Mouse (Mus musculus) c-Kit-positive CD71-positive TER-119-positive erythroid progenitor cells, embryonic 14.5 days (primary cell): Measurements from ENCODE around the gene Slc13a2.

Experiments used
- DNase-seq: peaks from one replicate; pipeline ENCODE4 v3.0.0-alpha.2; 2013; ENCODE audit warnings: low spot score

Slc13a2 gene

DNA sequence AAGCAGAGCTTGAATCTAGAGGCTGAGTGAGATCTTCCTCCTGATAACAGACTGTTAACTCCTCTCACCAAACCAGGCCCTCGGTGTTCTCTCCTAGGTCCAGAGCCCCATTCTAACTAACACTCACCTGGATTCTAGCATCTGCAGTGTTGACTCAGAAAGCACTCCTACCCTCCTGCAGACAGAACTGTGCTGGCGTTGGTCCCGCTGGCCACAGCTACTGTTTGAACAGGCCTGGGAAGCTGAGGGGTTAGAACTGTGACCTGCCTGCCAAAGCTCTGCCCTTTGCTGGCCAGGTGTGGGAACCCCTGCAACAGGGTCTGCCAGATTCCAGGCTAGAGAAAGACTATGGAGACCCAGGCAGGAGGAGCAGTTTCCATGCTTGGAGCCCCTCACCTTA is 29.3 kb downstream of the Slc13a2 start:
- no peak for DNase-seq

DNA sequence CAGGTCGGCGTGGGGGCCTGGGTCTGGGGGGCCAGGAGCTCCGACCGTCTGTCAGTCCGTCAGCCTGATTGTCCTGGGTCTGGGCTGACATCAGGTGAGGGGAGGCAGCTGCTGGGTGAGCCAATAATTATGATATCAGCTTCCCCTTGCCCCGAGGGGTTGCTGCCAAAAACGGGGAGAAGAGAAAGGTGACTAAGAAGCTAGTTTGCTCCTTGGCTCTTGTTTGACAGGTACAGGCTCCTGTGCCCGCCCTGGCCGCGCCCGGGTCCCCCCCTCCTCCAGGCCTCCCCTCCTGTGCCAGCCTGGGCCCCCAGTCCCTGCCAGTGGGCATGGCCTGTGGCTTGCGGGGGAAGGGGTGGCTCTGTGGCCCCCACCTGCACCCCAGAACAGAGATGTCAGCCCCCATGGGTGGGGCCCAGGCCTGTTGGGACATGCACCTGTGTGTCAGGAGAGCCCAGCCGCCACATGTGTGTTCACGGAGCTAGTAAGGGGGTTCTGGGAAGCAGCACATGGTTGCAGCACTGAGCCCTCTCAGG is 35.4 kb downstream of the Slc13a2 start, which contains the start of gene Foxn1:
Gene Foxn1, minus strand, starts transcription at position 51 of the 536 bp plus-strand sequence.
- DNase-seq = no peak

DNA sequence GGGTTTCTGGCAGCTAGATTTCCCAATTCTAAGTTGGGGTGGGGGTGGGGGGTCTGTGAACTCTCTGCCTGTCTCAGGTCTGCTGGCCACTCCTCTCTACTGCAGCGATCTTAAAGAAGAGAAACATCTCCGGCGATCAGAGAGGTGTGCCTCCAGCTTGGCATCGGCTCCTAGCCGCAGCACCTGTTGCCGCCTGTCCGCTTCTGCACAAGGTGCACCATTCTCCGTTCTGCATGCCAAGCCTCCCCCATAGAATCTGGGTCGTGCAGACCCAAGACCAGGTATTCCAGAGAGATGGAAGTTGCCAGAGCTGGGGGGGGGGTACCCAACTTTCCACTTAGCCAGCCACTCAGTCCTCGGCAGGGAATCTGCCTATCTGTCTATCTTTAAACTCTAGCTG is 36.2 kb downstream of the Slc13a2 start:
- no peak for DNase-seq

DNA sequence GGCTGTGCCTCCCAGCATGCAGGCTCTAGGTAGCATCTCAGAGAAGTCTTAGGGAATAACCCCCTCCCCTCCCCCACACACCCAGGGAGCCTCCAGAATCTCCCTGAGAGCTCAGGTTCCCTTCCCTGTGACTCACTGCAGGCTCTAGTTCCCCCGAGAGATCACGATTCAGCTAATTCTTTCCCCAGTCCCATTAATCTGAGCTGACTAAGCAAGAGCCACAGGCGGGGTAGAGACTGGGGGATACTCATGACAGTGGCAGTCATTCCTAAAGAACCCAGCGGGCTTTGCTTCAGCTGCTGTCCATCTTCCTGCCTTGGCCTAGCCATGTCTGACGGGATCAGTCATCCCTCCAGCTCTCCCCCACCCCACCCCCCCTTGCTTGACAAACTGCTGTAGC is 39.3 kb downstream of the Slc13a2 start:
- no peak for DNase-seq

DNA sequence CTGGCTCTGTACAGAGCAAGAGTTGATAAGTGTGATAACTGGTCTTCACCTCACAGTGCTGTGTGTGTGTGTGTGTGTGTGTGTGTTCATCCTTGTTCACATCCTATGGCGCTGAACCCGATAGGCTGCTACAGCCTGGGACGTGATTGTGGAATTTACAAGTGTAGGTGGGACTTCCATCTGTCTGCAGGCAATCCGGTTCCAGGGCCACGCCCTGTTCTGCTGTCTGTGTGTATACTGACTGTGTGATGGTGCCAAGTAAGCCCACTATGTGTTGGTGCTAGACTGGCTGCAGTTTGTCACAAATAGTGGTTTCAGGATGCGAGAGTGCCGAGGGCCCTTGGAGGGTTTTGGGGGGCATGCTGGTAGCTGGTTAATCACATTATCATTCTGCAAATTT is 39.7 kb downstream of the Slc13a2 start:
- DNase-seq = no peak

DNA sequence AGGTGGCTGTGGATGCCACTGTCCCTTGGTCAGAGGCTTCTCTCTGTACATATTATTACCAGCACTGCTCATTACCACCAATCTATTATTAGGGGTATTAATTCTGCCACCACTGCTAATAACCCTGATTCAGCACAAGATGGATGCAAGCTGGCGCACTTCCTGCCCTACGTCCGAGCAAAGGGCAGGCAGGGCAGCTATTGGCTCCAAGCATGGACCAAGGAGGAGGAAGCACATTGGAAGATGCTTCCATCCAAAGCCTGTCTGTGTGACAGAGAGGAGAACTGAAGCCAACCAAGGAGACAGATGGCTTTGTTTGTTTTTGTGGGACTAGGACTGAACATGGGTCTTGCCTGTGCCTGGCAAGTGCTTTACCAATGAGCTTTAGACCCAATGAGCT is 41.0 kb downstream of the Slc13a2 start:
- no peak for DNase-seq

DNA sequence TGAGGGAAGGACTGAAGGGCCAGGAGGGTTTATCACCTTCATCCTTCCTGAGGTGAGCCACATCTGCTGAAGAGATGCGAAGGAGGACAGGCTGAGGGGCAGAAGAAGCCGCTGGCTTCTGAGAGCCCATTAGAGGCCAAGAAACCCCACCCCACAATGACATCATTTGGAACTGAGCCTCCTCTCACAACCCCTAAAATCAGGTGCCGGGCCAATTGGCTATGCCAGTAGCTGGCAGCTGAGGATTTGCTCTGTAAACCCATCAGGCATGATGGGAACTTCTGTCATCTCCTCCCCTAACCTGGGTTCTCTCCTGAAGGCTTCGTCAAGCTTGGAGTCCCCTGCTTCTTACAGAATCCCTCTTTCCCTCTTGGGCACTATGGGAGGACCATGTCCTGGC is 41.7 kb downstream of the Slc13a2 start:
- DNase-seq = no peak

DNA sequence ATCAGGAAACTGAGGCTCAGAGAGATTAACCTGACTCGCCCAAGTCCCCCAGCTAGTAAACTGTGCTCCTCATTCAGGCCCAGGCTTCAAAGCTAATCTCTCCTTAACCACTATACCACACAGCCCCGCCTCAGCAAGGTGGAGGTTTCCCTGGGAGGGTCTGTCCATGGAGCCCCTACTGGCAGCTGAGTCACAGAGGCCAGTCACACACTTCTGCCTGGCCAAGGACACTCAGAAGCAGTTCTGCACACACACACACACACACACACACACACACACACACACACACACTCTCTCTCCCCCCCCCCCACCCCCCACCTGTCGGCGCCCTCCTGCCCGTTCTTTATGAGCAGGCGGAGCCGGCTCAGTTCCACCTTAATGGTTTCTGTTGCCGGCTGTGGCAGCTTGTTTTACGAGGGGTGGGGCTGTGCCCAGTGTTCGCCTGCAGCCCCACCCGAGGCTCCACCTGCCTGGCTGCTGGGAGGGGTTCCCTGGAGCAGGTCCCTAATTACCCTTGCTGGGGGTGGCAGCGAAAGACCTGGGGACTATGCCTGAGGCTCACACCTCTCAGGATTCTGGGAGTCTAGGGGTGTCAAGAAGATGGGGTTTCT is 44.4 kb downstream of the Slc13a2 start:
- no peak for DNase-seq

DNA sequence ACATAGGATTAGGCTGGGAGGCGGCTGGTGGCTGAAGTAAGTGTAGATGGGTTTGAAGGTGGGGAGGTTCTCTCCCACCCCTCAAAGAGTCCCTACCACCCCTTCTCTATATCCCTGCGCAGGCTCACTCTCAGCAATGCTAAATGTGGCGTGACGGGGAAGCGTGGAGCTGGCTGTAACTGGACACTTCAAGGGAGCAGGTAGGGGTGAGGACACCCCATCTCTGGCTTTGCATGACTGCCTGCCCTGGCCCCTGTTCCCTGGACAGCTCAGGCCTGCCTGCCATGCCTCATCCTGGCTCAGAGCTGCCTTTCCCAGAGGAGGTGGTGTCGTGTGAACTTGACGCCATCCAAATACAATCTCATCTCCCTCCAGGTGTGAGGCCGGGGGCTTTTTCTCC is 47.9 kb downstream of the Slc13a2 start:
- DNase-seq = no peak

DNA sequence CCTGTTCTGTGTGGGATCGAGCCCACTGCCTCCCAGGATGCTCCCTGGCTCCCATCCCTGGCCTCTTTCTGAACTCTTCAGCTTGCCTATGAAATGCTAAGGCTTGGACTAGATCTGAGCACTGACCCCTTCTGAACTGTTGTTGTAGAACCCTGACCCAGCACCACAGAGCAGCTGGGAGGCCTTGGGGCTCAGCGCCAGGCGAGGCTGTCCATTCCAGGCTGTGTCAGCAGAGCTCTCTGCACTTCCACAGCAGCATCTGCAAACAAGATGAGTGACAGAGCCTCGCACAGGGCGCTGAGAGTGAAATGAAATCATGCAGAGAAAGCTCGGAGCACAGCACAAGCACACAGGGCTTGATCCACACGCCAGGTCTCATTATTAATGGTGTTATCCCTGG is 49.4 kb downstream of the Slc13a2 start:
- DNase-seq = no peak

DNA sequence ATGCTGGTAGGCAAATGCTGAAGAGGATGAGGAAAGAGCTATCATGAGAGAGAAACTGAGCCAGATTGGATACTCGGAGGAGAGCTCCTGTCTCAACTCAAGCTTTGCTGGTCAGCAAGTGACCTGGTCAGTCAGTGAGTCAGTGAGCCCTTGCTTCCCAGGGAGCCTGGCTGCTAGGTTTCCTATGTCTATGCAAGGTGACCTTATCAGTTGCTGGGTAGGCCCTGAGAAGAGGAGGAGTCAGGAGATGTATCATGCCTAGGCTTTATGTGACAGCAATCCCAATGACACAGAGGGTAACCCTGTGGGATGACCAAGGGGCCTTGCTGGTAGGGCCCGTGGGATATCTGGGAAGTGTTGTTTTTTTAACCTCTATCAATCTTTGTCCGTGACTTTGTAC is 49.9 kb downstream of the Slc13a2 start:
- DNase-seq = no peak

DNA sequence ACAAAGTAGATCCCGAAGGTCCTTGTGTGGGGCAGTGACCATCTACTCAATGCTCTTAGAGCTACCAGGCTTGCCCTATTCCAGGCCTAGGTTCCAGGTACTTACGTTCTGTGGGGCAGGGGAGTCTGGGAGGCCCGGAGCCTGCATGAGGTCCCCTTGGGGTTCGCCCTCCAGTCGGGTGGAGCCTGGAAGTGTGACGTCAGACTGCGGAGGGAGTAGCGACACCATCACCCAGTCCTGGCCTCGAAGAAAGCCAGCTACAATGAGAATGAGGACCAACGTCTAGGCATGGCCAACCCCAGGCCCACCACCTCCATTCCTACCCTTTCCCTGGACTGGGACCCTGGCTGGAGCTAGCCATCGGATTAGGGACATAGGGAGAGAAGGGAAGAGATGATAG is 50.3 kb downstream of the Slc13a2 start:
- DNase-seq = no peak

DNA sequence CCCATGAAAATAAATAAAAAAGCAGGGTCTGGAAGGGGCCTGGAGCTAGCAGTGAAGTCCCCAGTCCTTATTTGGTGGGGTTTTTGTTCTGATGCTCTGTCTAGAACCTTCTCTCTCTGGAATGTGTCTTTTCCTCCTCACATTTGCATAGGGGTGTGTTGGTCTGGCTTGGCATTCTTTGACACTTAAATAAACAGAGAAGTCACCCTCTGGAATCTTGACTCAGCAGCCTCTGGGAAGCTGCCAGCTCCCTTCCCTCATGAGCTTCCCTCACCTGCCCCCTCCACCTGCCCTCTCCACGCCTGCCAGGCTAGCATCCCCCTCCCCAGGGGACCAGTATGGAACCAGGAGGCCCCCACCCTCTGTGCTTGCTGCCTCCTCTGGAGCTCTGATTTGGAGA is 51.6 kb downstream of the Slc13a2 start:
- no peak for DNase-seq

DNA sequence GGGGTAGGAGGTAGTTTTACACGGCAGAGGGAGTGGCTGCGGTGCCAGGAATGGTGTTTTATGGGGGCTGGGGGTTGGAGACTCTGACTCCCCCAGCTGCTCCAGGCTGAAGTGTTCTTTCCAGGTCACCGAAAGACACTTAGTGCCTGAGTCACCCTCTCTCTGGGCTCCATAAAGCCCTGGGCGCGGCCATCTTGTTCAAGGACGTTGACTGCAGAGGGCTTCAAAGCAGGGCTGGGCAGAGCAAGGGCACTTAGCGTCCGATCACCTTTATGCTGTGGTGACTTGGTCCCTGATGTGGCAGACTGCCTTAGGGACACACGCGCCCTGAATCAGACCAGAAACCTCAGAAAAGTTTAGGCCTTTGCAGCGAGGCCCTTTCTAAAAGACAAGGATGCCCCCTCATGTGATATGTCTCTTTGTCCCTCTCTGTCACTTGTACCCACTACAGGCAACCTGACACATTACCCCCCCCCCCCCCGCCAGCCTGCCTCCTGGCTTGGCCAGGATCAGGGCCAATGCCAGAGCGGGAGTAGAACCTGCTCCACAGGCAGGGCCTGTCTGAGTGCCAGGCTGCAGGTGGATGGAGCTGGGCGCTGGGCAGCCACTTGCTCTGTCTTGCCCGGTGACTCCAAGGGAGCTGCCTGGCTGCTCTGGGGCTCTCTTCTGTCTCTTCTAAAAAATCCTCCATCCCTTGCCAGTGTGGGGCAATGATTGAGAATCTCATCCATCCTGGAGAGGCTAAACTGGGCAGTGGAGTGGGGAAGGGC is 54.4 kb downstream of the Slc13a2 start:
- no peak for DNase-seq

DNA sequence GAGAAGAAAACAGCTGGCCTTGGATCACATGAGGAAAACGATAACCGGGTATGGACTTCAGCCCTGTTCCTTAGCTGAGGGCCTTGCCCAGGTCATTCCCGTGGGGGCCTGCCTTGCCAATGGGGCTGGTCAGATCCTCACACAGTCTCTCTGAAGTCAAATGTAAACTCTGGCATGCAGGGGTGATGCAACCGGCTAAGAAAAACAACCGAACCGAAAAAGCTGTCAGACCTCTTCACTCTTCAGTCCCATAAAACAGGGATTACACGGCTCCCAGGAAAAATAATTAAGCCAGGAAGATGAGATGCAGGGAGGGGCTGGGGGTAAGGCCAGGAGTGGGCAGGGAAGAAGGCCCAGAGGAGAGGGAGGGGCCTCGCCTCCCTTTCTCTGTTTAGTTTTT is 57.9 kb downstream of the Slc13a2 start:
- no peak for DNase-seq

DNA sequence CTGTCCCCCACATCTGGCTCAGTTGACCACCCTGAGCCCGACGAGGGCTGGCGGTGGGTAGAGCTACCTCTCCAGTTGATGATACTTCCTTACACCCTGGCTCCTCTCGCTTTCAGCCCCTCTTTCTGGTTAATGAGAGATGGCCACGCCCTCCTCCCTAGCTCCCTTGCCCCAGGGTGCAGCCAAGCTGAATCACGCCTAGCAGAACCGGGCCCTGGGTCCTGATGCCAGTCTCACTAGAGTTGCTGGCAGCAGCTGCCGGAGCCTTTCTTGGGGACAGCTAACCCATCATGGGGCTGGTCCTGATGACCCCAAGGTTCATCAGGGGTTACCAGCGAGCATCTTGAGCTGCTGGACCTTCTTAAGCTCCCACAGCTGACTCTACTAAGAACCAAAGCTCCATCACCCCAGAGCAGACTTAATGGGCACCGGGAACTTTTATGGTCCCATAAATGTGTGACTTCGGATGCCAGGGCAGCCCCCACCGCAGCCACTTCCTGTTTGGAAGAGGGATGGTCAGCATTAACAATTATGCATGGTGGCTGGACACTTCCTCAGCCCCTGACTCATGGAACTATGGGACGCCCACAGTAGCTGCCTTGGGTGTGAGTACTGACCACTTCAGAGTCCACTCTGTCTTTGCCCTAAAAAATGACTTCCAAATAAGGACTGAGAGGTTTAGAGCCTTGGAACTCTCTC is 58.6 kb downstream of the Slc13a2 start:
- no peak for DNase-seq

DNA sequence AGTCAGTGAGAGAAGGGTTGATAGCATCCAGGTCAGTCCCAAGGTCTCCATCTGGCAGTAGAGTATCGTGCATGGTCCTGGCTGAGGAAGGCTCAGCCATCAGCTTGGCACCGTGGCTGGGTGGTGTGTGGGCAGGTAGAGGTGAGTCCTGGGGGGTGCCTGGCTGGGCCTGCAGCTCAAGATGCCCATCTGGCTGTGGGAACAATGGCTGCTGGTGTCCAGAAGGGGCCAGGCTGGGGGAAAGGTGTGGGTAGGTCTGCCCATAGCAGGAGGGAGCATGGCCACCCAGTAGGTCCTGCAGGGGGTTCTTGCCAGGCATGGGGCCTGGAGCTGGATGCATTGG is 61.3 kb downstream of the Slc13a2 start:
- DNase-seq = no peak

DNA sequence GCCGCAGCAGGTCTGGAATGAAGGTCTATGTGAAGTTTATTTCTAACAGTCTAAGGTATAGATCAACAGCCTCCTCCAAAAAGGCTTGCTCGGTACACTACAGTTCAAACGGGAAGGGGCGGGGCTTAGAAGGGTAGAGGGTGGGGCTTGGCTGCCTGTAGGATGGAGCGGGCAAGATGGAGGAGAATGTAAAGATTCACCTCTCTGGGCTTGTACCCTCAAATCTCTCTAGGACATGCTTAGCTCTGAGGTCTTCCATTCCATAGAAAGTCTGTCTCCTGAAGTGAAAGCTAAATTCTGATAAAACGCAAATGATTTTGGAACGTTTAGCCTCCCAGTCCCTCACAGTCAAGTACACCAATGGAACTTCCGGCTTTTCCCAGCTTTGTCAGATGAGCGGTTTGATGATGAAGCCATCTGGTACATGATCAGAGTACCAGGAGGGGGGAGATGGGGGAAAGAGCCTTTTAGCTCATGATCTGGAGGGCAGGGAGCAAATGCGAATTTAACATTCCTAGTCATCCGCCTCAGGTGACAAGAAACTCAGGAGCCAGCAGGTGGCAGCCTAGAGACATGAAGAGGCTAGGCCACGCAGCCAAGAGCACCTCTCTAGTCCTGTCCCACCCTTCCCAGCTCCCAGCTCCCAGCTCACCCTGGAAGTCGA is 61.8 kb downstream of the Slc13a2 start:
- DNase-seq = peak; percentile 77

DNA sequence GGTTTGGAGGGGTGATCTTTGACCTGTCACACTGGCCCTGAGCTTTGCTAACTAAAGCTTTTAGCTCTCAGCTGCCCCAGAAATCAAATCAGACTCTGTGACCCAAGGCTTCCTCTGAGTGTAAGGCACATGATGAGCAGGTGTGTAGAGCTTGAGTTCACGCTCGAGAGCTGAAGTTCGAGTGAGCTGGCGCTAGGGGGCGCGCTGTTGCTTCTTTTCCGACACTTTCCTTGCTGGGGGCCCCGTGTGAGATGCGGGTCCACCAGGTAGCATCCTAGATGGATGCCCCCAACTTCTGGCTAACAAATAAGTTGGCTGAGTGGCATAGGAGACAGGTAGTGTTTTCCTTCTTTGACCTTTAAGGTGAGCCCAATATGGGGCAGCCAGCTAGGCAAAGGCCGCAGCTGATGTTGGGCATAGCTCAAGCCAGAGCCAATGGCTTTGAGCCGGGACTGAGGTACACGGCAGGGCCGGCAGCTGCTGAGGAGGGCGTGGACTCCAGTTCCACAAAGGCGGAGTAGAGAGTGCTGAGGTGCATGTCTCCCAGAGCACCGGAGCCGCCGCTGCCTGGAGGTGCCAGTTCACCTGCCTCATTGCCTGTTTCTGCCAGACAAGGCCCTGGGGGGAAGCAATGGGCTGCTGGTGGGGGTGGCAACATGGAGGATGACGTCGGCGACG is 63.5 kb downstream of the Slc13a2 start:
- DNase-seq = peak; percentile 51

DNA sequence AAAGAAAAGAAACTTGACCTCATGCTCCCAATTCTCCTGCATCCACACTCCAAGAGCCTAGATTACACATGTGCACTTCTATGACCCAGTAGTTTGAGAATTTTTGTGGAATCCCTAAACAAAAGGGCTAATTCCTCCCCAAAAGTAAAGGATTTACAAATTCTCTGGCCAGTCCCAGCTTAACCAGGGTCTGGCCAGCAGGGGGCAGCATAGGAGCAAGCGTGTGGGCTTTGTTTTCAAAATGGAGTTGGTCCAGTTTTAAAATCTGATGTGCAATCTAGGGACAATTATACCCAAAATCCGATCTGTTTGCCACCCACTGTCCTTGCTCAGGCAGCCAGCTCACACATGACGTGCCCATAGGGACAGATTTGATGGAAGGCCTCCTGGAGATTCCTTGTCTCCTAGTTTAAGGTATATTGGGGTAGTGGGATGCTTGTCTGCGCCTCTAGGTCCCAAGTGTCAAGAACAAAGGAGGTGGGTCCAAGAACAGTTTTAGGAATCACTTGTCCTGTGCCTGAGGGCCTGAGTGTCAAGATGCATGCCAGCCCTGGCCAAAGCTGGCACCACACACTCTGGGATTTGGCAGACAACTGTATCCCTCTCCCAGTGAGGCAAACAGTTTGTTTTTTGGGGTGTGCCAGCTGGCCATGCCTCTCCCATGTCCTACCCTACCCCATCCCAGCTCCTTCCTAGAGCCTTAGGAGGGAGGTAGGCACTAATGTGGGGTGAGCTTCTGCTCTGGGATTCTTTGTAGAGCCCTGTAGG is 66.4 kb downstream of the Slc13a2 start:
- DNase-seq = peak; percentile 55

DNA sequence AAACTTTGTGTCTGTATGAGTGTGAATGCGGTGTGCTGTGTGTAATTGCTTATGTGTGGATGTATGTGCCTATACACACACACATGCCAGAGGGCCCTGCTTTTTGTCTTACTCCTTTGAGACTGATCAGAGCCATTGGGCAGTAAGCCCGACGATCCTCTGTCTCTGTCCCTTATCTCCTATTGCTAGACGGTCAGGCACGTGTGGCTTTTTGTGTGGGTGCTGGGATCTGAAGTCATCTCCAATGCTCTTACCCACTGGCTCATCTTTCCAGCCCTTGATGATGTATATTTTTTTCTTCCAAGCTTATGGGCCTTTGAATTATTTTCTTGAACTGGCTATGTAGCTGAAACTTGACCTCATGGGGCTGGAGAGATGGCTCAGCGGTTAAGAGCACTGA is 67.1 kb downstream of the Slc13a2 start:
- no peak for DNase-seq
